Mouse (Mus musculus) adrenal gland, postnatal 36 days (tissue): ENCODE measurements around the gene Naa38. TPM values are rescaled to one million over a fixed set of nuclear protein-coding genes. Genes with fewer than 3 reads are reported as not detected.
A peak's percentile ranks its signal among the peaks of the same experiment; 100 is the strongest.

Experiments
- DNase-seq, 2 experiments: peaks; one replicate each; pipeline ENCODE4 v3.0.0; 2021; ENCODE audit warnings: mixed read lengths in 1 of 2
- long read RNA-seq, 2 experiments: library from polyadenylated mRNA; stranded (forward); transcript quantifications; one replicate each; pipeline ENCODE4 v2.0.0; 2021; ENCODE audit warnings: borderline sequencing depth in 2 of 2
- total RNA-seq, 2 experiments: library from RNA; stranded (reverse); gene quantifications; 2 replicates each; pipeline ENCODE4 v1.2.3; 2021

The Naa38 gene
- 100 to 1,000 TPM; 132 to 158 TPM for total RNA-seq
- long read RNA-seq, experiment 1, transcript Naa38-202 (2 exons, 404 nt) = minor isoform, 52 of 140 reads
- long read RNA-seq, experiment 1, transcript Naa38-204 (3 exons, 671 nt) = major isoform, 85 of 140 reads
- long read RNA-seq, experiment 1, partial matches to known transcripts = 1 of 140 reads
- long read RNA-seq, experiment 1, other reads (novel, unspliced or antisense) = 2 of 140 reads
- long read RNA-seq, experiment 2, transcript Naa38-204 (3 exons, 671 nt) = major isoform, 36 of 58 reads
- long read RNA-seq, experiment 2, transcript Naa38-202 (2 exons, 404 nt) = minor isoform, 22 of 58 reads
- long read RNA-seq, experiment 2, partial matches to known transcripts = 0 of 58 reads
- long read RNA-seq, experiment 2, other reads (novel, unspliced or antisense) = 0 of 58 reads

DNA sequence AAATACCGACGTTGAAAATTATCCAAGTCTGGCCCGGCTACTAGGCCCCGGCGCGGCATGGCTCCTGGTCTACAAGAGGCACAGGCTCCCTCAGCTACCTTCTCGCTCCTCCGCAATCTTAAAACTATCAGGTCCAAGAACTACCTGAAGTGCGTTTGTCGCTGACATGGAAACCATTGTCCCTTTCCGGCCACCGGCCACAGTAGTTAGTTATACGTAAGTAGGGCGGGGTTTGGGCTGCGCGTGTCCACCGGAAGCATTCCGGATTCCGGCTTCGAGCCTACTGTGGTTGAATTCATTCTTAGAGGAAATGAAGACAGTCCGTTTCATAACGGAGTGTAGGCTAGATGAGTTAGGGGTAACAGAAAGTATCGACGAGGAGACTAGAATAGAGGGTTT is at the start of gene Naa38, which contains the start of gene Cyb5d1:
Gene Naa38 (plus strand): TSS at position 253 of the 399 bp plus-strand sequence.
Gene Cyb5d1 (minus strand): TSS at position 397 of the 399 bp plus-strand sequence.
- peak; percentile 89 to 91 for DNase-seq

DNA sequence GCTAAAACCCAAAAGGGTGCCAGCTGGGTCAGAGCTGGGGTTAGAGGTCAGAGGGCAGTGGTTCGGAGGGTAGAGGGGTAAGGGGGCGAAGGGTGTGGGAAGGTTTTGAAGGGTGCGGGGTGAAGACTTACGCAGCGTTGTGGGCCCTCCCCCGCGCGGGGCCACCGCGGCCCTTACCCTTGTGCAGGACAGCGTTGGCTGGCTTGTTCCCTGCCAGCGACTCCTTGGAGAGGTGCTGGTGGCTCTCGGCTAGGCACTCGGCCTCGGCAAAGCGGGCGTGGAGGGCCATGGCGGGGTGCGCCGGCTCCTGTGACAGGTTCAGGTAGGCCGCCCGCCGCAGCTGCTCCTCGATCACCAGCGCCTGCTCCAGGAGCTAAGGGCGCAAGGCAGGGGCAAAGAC is 48.8 kb upstream of the Naa38 start:
- no peak for DNase-seq

DNA sequence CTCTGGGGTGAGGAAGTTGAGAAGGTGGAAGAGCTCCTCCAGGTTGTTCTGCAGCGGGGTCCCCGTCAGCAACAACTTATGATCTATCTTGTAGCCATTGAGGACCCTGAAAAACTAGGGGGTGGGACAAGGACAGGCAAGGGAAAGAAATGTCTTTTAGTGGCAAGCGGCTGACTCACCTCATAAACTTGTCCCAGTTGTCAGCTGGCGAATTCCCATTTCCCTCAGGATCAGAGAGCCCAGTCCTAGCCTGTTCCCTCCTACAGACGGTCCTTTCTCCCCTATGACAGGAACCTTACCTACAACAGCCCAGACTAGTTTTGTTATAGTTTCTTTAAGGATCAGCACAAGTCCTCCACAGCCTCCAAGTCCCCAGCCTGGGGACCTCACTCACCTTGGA is 38.7 kb upstream of the Naa38 start:
- DNase-seq = no peak

DNA sequence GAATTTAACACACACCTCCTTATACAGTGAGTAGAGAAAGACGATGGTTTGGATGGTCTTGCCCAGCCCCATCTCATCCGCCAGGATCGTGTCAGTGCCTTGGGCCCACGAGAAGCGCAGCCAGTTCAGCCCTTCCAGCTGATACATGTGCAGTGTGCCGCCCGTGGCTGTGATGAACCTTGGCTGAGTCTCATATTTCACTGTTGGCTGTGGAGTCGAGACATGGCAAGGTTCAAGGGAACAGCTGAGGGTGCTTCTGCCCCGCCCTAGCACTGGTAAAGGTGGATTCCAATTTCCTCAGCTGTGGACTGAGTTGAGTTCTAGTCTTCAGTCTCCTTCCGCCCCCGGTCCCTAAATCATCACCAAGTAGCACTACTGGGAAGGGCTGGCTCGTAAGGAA is 37.6 kb upstream of the Naa38 start:
- no peak for DNase-seq

DNA sequence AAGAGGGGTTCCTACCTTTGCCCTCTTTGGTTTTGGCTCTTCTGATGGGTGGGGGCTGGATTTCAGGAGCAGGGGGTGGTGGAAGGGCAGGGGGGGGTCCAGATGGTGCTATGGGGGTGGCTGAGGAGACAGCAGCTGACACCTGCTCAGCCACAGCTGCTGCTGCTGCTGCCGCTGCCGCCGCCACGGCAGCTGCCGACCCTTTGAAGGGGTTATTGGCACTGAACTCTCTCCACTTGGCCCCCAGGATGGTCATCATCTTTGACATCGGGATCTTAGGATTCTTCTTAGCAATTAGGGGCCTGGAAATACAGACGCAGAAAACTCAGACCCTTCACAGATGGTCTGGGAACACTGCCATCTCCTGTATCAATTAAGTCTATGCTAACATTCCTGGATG is 33.3 kb upstream of the Naa38 start:
- no peak for DNase-seq

DNA sequence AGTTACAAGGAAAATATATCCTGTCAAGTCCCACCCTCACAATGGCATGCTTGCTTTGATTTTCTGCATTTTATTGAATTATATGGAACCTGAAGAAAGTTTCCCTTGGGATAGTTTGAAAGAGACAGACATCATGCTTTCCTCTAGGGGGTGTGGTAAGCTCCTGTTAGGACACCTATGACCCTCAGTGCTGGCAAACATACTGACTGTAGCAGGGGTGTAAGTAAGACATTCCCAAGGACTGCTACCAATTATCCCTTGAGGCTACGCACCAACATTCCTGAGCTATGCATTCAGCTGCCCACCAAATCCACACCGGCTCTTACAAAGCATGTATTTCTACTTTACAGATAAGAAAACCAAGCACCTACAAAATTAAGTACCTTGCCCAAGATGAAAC is 32.8 kb upstream of the Naa38 start:
- no peak for DNase-seq

DNA sequence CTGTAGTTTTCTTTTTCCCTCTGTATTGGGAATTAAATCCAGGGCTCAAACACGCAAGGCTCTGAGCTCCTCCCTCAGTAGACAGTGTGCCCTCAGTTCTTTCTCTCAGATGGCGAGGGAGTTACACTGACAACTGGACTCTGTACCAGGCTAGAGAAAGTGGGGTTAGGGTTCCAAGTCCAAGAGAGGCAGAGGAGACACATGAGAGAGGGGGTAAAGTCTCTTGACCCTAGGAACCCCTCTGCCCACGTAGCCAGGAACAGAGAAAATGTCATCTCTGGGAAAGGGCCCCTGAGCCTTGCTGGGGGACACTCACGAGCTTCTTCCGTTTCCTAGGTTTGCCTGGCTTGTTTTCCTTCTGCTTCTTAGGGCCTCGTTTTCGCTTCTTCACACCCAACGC is 30.9 kb upstream of the Naa38 start:
- no peak for DNase-seq

DNA sequence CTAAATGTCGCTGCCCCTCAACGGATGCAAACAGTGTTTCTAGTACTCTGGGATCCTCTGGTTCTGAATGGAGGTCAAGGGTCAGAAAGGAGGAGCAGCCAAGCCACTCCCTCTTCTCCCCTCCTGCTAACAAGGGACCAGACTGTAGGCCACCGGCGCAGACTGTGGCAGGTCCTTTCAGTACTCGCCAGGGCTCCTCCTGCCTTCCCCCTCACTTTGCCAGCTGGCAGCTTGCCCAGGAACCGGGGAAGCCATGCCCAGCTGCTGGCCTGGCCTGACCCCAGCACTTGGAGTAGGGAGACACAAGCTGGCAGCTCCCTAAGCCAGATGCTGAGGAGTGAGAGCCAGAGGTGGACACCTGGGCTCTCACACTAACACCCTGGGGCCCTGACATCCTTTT is 30.4 kb upstream of the Naa38 start:
- DNase-seq = peak; percentile 97 to 98

DNA sequence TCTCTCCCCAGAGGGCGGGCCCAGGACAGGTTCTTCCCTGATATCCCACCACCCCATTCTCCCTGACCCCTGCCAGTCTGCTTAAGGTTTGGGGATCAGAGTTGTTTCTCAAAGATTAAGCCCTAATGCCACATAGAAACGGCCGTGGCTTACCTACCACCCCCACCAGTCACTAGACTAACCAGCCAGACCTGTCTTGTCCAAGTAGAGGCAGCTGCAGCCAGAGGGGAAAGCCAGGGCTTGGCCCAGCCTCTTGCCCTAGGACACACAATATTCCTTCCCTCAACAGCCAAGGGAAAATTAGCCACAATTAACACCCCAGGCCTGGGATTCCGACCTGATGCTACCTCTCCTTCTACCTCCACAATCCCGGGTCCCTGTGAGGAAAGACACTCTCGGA is 29.6 kb upstream of the Naa38 start:
- DNase-seq = no peak

DNA sequence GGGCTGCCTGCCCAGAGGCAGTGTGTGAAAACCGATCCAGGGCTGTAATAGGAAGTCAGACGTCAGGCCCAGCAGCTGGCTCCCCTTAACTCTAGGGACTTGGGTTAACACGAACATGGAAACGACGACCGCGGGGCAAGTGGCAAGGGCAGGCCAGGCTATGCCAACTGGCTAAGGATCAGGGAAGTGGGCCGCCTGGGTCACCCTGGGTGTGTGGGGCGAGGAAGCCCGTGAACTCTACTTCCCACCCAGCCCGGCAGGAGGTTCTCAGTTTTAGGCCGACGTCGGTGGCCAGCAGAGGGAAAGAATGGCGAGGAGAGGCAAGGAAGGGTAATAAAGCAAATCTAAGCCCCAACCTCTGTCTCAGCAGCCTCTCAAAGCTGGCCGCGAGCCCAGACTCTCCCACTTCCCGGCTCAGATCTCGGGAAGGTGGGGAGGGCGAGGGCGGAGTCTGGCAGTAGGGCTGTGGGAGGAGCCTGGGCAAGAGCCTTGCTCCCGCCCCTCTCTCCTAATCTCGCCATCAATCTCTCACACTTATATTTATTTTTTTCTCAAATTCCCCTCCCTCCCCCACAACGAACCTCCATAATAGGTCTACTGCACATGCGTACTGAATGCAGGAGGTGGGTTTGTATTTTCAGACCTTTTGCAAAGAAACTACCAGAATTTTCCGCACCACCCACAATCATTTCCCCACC is 29.0 kb upstream of the Naa38 start:
- DNase-seq = peak; percentile 97 to 98

DNA sequence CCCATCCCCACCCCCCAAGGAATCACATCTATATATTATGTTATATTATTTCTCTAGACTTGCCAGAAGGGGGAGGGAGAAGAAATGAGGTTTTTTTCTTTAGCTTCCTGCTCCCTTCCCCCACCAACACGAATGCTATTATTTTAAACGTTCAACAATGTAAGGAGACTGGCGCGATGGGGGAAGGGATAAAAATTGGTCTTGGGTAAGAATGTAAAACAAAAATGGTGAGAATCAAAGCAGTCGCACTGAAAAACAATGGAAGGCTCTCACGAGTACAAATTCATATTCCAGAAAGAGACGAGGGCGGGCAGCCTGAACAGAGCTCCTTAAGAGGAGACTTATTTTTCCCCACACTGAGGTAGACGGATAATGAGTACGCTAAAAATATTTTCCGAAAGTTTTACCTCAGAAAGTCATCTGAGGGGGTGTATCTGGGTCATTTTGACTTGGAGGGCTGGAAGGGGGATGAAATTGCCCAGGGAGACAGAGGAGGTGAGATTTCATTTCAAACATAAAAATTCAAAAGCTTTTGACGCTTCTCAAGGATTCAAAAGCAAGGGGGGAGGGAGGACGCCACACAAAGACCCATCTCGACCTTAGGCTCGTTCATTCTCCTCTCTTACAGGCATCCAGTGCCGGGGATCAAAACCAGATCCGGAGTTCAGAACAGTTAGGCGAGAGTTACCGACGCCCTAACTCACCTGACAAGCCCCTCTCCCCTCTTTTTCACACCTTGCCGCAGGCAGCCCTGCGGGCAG is 28.3 kb upstream of the Naa38 start:
- peak in 1 of 2 experiments; percentile 51 for DNase-seq

DNA sequence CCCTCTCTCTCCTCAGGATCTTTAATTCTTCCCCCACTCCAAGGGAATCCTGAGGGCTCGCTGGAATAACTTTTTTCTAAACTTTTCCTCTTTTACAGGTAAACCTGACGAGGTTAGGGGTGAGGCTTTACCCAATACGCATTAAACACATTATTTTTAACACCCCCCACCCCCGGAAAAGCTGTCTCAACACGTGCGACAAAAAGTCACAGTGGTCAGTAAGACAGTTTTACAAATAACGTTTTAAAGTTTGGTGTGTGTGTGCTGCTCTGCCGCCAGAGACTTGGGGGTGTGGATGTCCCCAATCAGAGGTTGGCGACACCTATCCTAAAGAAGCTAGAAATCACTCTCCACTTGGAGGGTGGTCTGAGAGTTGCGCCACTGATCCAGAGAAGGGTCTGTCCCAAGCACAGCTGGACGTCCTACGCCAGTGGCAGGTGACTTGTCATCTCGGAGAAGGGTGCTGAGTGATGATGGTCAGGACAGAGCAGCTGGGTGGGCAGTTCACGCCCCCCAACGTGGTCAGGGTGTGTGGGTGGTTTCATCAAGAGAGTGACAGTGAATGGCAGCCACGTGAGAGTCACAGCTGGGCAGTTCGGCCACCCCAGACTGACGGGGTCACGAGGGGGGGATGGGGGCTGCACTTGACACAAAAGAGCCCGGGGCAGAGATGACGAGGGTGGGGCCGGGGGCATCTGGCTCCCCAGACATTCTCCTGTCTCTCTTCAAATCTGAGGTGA is 27.5 kb upstream of the Naa38 start:
- peak; percentile 16 to 60 for DNase-seq

DNA sequence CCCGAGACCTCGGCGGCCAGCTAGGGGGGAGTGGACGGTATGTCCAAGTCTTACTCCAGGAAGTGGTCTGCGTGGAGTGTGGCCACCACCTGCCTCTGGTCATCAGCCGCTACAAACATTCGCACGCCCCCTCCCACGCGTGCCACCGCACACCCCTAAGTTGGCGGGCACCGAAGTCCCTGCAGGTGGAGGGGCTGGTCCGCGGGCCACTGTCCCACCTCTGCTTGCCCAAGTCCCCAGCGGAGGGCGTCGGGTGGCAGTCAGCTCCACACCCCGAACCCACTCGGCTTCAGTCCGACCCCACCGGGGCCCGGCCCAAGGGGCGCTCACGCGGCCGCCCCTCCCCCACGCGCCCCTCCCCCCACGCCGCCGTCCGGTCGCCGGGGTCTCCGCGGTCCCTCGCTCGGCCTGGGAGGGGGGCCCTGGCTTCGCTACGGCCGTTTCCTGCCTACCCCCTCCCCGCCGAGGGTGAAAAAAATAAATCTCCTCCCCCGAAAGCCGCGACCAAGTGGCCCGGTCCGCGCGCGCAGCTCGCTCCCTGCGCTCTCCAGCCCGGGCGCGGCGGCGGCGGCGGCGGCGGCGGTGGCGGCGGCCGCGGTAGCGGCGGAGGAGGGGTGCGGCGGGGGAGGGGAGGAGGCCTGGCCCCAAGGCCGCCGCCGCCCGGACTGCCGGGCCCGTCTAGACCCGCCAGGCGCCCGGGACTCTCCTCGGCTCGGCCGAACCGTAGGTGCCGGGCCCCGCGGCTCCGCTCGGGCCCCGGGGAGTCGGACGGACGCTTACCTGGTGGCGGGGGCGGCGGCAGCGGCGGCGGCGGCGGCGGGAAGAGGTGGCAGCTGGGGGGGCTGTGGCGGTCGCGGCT is 26.7 kb upstream of the Naa38 start:
- peak; percentile 61 to 79 for DNase-seq

DNA sequence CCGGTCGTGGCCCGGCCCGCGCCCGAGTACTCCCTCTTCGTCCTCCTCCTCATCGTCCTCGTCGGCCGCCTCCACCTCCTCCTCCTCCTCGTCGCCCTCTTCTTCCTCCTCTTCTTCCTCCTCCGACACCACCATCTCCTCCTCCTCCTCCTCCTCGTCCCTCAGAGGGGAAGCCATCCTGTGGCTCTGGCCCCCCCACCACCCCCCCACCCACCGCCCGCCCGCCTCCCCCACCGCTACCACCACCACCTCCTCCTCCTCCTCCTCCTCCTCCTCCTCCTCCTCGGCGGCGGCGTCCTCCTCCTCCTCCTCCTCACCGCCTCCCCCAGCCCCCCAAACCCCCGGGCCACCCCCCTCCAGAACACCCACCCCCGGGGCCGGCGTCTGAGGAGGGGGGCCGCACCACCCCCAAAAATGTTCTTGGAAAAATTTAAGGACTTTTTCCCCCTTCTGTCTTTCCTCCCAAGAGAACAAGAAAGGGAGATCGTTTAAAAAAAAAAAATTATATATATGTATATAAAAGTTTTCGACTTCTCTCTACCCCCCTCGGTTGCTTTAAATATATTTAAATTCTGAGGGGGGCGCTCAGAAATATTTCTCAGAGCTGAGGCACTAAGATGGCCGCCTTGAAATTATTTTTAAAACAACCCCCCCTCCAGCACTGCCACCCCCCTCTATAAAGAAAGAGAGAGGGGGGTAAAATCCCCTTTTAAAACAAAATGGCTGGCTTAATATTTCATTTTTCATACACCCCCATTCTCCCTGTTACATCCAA is 25.9 kb upstream of the Naa38 start, which contains the start of gene Chd3:
Gene Chd3 (minus strand): TSS at position 192 of the 775 bp plus-strand sequence.
- no peak for DNase-seq

DNA sequence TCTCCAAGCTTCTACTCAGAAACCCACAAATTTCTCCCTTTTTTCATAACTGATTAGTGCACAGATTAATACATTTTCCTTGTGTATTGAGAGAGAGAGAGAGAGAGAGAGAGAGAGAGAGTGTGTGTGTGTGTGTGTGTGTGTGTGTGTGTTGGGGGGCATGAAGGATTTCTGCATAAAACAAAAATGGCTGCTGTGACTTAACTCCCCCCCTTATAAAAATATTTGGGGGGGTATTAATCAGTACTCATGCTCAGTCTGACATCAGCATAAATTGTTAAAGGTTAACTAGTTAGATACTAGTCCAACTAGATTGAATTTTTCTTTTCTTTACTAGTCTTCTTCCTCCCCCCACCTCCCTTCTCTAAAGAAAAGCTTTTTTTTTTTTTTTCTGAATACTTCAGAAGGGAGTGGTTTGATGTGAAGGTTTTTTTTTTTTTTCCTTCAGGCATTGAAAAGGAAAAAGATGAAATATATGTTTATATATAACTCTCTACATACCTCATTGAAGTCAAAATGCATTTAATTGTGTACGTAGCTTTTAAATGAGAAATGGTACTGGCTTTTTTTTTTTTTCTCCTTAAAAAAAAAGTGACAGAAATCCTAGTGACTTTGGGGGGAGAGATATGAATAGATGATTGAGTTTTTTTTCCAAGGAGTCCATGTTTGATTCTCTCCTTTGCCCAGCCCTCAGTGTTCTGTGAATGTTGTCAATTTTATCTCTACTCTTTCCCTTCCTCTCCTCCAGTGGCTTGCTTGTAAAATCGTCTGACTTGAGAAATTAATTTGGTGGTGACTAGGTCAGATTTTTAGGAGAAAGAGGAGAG is 25.1 kb upstream of the Naa38 start:
- DNase-seq = no peak

DNA sequence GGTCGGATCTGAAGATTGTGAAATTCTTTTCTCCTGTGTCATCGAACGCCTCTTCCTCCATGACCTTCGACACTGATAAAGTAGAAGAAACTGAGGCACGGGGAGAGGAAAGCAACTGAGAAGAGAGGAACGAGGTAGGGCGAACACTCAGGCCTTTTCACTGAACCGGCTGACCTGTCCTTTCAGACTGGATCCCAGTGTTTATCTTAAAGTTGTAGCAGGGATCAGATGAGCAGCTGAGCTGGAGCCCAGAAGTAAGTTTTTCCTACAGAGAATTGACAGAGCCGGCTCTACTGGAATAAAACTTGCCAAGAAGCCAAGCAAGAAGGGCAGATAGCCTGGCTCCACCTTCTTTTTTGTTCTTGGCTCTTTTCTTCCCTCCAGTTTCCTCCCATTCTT is 24.5 kb upstream of the Naa38 start:
- no peak for DNase-seq

DNA sequence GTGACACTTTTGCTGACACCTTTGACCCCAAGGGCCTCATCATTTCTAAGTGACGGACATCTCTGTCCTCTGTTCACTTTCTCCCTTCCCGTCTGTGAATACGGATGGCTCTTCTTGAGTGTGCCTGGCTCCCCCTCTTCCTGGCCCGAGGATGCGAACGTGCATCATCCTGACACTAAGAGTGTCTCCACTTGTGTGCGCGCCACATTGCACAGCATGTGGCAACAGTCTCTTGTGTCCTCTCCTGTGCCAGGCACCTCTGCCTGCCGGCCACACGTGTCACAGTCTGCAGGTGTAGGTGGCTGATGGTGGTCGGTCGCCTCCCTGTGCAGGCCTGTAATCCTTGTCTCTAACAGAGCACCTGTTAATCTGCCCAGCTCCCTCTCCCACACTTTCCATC is 23.7 kb upstream of the Naa38 start:
- no peak for DNase-seq

DNA sequence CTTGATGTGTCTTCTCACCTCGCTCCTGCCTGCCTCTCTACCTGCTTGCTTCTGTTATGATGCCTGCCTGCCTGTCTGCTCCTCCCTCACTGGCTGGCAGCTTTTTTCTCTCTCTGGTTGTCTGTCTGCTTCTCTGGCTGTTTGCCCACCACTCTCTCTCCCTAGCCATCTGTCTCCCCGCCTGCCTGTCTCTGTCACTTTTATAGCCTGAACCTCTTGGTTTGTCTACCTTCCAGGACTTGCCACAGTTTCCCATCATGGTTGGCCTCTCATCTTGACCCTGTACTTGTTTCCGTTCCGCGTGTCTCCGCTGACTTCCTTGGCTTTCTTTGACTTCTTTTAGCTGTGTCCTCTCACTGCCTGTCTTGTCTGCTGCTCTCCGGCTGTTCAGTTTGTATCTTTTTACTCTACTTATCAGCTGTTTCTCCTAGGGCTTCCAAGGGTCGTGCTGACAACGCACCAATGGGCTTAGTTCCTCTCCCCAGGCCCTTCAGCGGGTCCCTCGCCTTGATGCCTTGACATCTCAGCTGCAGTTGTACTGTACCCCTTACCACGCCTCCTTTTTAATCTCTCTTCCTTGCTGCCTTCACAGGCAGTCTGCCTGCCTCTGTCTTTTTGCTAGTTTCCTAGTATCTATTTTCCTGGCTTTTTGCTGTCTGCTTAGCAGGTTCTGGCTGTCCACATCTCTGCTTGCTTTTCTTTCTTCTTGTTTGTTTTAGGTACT is 23.1 kb upstream of the Naa38 start:
- DNase-seq = peak in 1 of 2 experiments; percentile 41

DNA sequence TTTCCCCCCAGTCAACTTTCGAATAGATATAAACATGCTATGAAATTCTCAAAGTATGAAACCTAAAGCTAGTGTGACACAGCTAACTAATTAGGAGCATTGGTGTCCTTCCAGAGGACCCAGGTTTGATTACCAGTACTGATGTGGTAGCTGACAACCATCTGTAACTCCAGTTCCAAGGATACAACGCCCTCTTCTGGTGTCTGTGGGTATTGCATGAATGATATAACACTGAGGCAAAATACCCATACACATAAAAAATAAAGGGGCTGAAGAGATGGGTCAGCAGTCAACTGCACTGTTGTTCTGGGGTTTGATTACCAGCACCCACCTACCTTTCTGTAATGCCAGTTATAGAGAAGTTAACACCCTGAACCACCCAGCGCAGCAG is 22.5 kb upstream of the Naa38 start:
- DNase-seq = no peak
